Mouse (Mus musculus): Measurements from ENCODE around the gene Mettl24. TPM values are rescaled to one million over a fixed set of nuclear protein-coding genes. Genes with fewer than 3 reads are reported as not detected.
A peak's percentile ranks its signal among the peaks of the same experiment; 100 is the strongest.

Gene Mettl24
- total and polyA plus RNA-seq, 3 experiments = not detected

GRCm38 (mm10) chr10:40726288-40726902 lies 43.3 kb downstream of the Mettl24 start:
- H3K4me3 ChIP-seq (ENCODE audit: control insufficient read depth in 1 of 2, insufficient read depth in 1 of 2, low read depth in 2 of 2, low read length in 2 of 2) = no peak overlapping the region
- H3K27ac ChIP-seq (ENCODE audit: control insufficient read depth, low read depth, low read length) = no peak overlapping the region
- no peaks in the 10 kb centered on the region for H3K9me3 ChIP-seq (replicated peaks; ENCODE audit: insufficient read depth, low read length)
- peak; percentile 6 for DNase-seq (ENCODE audit: low read depth, low spot score)
- H3K36me3 ChIP-seq (ENCODE audit: control insufficient read depth in 1 of 2, insufficient read depth in 2 of 2, low read length in 2 of 2) = no peaks in the 10 kb centered on the region
- H3K79me2 ChIP-seq (ENCODE audit: control insufficient read depth, insufficient read depth, low read length, poor library complexity) = no peaks in the 10 kb centered on the region
- H3K9ac ChIP-seq (ENCODE audit: control insufficient read depth, low read depth, low read length, poor library complexity, severe bottlenecking) = no peak overlapping the region
- TF ChIP-seq E2F4 (IDR thresholded peaks at IDR 0.05; ENCODE audit: borderline replicate concordance, low read depth, low read length) = no peak
- peak; percentile 50; the same call in 1 of the 2 replicates for TF ChIP-seq BHLHE40 (IDR thresholded peaks at IDR 0.05; ENCODE audit: borderline replicate concordance, low read depth, low read length)
- no peak for TF ChIP-seq ZMIZ1 (IDR thresholded peaks at IDR 0.05; ENCODE audit: low read depth, low read length)
- TF ChIP-seq USF1 (IDR thresholded peaks at IDR 0.05; ENCODE audit: low read depth, low read length) = peak; percentile 58; the same call in 1 of the 2 replicates
- H3K4me1 ChIP-seq (ENCODE audit: control insufficient read depth in 1 of 2, insufficient read depth in 2 of 2, low read length in 2 of 2) = no peaks in the 10 kb centered on the region
- peaks cover 4 to 7% of the 10 kb centered on the region in 2 experiments; a peak in 3 of 4 replicates for H3K27me3 ChIP-seq (ENCODE audit: control insufficient read depth in 1 of 2, insufficient read depth in 2 of 2, low read length in 2 of 2)

- no peaks in the 10 kb centered on the region for H3K79me2 ChIP-seq (ENCODE audit: control insufficient read depth, insufficient read depth, low read length, poor library complexity)
- H3K27me3 ChIP-seq (ENCODE audit: control insufficient read depth in 1 of 2, insufficient read depth in 2 of 2, low read length in 2 of 2) = peaks cover 4 to 5% of the 10 kb centered on the region in 2 experiments
- no peaks in the 10 kb centered on the region for H3K9me3 ChIP-seq (replicated peaks; ENCODE audit: insufficient read depth, low read length)
- no peak overlapping the region for H3K27ac ChIP-seq (ENCODE audit: control insufficient read depth, low read depth, low read length)
- H3K4me1 ChIP-seq (ENCODE audit: control insufficient read depth in 1 of 2, insufficient read depth in 2 of 2, low read length in 2 of 2) = no peaks in the 10 kb centered on the region
- no peak for TF ChIP-seq MAZ (IDR thresholded peaks at IDR 0.05; ENCODE audit: low read depth, low read length)
- TF ChIP-seq ZC3H11A (IDR thresholded peaks at IDR 0.05; ENCODE audit: low read depth, low read length) = no peak
- TF ChIP-seq RAD21 (IDR thresholded peaks at IDR 0.05; ENCODE audit: low read depth, low read length) = no peak
- no peak for TF ChIP-seq NELFE (IDR thresholded peaks at IDR 0.05; ENCODE audit: low read depth, low read length)
- TF ChIP-seq TAL1 (IDR thresholded peaks at IDR 0.05; ENCODE audit: low read length) = no peak
- H3K36me3 ChIP-seq (ENCODE audit: control insufficient read depth in 1 of 2, insufficient read depth in 2 of 2, low read length in 2 of 2) = no peaks in the 10 kb centered on the region
- DNase-seq (ENCODE audit: low read depth, low spot score) = no peak
- no peak overlapping the region for H3K9ac ChIP-seq (ENCODE audit: control insufficient read depth, low read depth, low read length, poor library complexity, severe bottlenecking)
- no peak overlapping the region for H3K4me3 ChIP-seq (ENCODE audit: control insufficient read depth in 1 of 2, insufficient read depth in 1 of 2, low read depth in 2 of 2, low read length in 2 of 2)
These were observed 43.9 kb downstream of the Mettl24 start for GRCm38 (mm10) chr10:40726989-40727388.

GRCm38 (mm10) chr10:40730200-40730599 lies 47.1 kb downstream of the Mettl24 start:
- Histone ChIP-seq H3K4me1 (ENCODE audit: control insufficient read depth in 1 of 2, insufficient read depth in 2 of 2, low read length in 2 of 2) (no peaks in the 10 kb centered on the region), H3K27ac (ENCODE audit: control insufficient read depth, low read depth, low read length) (no peak overlapping the region), H3K27me3 (ENCODE audit: control insufficient read depth in 1 of 2, insufficient read depth in 2 of 2, low read length in 2 of 2) (peaks cover 4 to 6% of the 10 kb centered on the region in 2 experiments), H3K4me3 (ENCODE audit: control insufficient read depth in 1 of 2, insufficient read depth in 1 of 2, low read depth in 2 of 2, low read length in 2 of 2) (no peak overlapping the region), H3K79me2 (ENCODE audit: control insufficient read depth, insufficient read depth, low read length, poor library complexity) (no peaks in the 10 kb centered on the region), H3K36me3 (ENCODE audit: control insufficient read depth in 1 of 2, insufficient read depth in 2 of 2, low read length in 2 of 2) (no peaks in the 10 kb centered on the region), H3K9me3 (replicated peaks; ENCODE audit: insufficient read depth, low read length) (no peaks in the 10 kb centered on the region), H3K9ac (ENCODE audit: control insufficient read depth, low read depth, low read length, poor library complexity, severe bottlenecking) (no peak overlapping the region)
- DNase-seq (ENCODE audit: low read depth, low spot score) = no peak
- no peak for TF ChIP-seq NRF1 (IDR thresholded peaks at IDR 0.05; ENCODE audit: insufficient read depth, low read depth, low read length, poor library complexity, severe bottlenecking)
- no peak for TF ChIP-seq POLR2AphosphoS5 (IDR thresholded peaks at IDR 0.05; ENCODE audit: borderline replicate concordance, low read depth, low read length)
- no peak for TF ChIP-seq TBP (IDR thresholded peaks at IDR 0.05; ENCODE audit: low read depth, low read length)
- no peak for TF ChIP-seq RAD21 (IDR thresholded peaks at IDR 0.05; ENCODE audit: low read depth, low read length)
- TF ChIP-seq SMC3 (IDR thresholded peaks at IDR 0.05; ENCODE audit: low read depth, low read length) = no peak
- no peak for TF ChIP-seq CHD1 (IDR thresholded peaks at IDR 0.05; ENCODE audit: low read depth, low read length)
- TF ChIP-seq KAT2A (conservative IDR thresholded peaks at IDR 0.05; ENCODE audit: low read depth, low read length) = no peak
- no peak for TF ChIP-seq JUND (IDR thresholded peaks at IDR 0.05; ENCODE audit: low read depth, low read length)
- TF ChIP-seq CTCF (IDR thresholded peaks at IDR 0.05 in 2 of 3, conservative IDR thresholded peaks at IDR 0.05 in 1 of 3; ENCODE audit: control insufficient read depth in 1 of 3, insufficient read depth in 1 of 3, low read depth in 2 of 3, low read length in 3 of 3, poor library complexity in 1 of 3, severe bottlenecking in 1 of 3) = no peak

All from MEL (cell line).